Mouse (Mus musculus) mouse embryonic stem cell (cell line): ENCODE data around the gene Insc.

Experiments
- in situ Hi-C, 2 experiments: fragments of 300-500 bp; cut with MboI; formaldehyde crosslinking; loops; 1 replicate in 1 of 2; 3 replicates in 1 of 2; pipeline ENCODE4 v1.14.3; 2019 to 2020; ENCODE audit warnings: low sequenced_read_pairs in 2 of 2, low pct_unique_long_range_greater_than_20kb in 1 of 2, mixed read lengths in 1 of 2; ENCODE audit not compliant: unreplicated experiment in 1 of 2

Gene Insc

DNA sequence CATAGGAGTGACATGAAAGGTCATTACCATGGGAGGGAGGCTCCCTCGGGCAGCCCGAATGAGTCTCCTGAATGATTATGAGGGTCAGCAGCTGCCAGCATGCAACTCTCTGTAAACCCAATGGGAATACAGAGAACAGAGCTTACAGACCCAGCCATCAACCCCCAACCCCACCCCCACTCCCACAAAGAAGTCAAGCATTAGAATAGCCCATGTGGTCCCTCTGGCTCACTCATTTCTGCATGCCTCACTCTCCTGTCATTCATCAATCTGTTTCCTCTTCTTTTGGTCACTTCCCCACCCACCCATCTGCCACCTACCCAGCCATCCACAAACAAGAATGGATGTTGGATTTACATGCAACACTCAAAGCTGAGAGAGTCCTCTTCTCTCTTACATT, 10.0 kb downstream of the Insc start:
- in situ Hi-C loops, result no loop called here

DNA sequence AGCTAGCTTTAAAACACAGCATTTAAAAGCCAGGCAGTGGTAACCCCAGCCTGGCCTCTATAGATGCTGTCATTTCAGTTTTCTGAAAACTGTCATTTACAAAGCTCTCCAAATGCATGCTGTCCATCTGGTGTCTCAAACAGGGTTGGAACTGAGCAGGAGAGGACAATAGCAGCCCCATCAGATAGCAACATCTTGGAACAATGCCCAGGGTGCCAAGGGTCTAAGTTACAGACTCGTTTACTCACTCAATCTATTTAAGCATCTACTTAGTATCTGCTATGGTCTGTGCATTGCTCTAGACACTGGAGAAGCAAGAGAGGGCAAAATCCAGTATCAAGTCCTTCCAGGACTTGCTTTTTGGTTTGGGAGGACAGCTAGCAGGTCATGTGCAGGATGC, 10.7 kb downstream of the Insc start:
- in situ Hi-C loops, result no loop called here

DNA sequence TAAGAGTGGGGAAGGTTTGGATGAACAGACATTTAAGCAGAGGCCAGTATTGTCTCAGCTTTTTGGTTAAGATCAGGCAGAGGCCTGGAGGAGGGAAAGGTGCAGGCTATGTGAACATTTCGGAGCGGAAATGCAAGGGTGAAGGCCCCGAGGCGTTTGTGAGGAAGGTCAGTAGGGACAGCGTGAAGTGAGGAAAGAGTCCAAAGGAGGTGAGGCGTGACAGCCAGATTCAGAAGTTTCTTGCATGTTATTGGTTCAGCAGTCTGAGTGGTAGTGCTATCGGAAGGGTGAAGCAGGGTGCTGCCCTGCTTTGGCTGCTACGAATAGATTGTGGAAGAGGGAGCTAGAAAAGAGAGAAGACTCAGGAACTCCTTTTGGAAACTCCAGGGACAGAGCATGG, 11.1 kb downstream of the Insc start:
- in situ Hi-C loops, result no loop called here

DNA sequence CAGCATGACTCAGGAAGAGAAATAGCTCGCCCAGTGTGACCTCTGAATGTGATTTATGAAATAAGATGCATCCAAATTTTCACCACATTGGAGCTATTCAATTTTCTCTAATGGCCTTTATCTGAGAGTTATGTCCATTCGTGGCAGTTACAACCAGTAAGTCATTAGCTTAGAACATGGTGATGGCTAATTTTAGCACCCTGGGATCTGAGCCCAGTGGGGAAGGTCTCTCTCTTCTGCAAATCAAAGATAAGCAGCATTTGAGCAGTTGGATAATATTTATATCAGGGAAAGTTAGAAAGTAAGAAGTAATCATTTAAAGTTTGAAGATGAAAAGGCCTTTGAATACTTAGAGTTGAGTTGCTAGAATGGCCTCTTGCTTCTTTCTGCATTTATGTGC, 19.2 kb downstream of the Insc start:
- in situ Hi-C loops, result no loop called here

DNA sequence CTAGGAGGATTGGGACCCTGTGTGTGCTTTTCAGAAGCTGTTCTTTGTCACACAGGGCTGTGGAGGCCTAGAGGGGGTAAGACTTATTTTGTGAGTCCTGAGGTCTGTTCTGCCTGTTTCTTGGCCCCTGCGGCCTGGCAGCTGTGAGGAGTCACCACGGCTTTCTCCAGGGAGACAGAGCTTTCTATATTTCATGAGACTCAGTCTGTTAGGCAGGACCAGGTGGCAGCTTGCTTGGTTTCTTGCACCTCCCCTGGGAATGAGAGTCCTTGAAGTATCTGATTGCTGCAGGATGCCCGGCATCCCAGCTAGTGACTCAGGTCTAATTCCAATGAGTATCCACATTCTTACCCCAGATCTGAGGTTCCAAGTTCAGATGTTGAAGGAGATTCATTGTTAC, 21.8 kb downstream of the Insc start:
- in situ Hi-C loops, result no loop called here

DNA sequence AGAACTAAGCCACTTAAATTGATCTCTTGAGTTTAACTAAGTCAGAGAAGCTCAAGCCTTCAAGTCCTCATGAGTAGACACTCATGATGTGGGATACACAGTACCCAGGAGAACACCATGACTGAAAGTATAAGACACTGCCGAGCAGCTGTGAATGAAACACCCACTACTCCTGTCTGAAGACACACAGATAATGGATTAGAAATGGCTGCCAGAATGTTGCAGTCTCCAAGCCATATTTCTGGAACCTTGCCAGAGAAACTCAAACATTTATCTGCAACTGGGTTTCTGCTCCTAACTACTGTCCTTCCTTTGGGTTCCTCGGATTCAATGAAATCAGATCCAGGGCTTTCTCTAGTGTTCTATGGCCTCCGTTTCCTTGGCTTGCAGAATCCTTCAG, 23.0 kb downstream of the Insc start:
- in situ Hi-C loops, result no loop called here

DNA sequence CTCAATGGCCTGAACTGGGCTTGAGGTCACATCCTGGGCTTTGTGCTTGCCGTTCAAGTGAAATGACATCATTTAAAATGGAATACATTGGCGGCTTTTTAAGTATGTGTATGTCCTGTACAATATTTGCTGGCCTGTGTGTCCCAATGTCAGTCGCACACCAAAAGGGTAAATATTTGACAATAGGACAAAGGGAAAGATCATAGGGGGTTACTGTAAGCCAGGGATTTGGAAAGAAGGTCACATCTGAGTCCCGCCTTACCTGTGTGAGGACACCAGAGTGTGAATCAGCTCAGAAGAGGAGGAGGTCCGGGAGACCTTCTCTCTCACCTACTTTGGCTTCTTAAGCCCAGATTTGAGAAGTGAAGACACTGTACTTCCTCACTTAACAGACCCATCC, 25.0 kb downstream of the Insc start:
- in situ Hi-C loops, result no loop called here

DNA sequence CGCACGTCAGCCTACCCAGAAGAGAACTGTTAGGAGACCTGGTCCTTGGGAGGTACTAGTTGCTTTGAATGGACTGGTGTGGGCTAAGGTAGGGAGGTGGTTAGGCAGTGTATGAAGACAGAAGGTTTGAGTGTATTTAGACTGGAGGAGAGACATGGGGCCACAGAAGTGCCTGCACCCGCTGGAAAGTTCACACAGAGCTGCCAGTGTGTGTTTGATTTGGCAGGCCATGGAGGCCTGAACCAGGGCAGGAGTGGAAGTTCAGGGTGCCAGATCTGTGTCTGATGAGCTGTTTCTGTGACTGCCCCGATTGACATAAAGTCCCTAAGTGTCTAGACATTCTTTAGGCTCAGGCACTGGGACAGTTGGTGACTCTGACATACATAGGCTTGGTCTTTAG, 25.5 kb downstream of the Insc start:
- in situ Hi-C loops, result no loop called here

DNA sequence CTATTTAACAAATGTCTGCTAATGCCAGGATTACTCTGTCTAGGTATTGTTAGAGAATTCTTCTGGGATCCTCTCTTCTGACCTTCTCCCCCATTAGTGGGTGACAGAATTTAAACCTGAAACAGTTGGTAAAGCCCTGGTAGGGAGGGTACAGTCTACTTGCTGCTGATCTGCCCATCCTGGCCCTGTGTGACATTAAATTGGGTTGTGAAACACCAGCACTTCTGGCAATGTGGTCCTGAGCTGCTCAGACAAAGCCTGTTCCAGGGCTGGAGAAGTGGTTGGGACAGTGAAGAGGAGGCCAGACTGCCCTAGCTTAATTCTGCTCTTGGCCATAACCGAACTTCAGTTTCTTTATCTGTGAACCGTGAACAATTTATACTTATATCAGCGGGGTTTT, 27.1 kb downstream of the Insc start:
- in situ Hi-C loops, result no loop called here

DNA sequence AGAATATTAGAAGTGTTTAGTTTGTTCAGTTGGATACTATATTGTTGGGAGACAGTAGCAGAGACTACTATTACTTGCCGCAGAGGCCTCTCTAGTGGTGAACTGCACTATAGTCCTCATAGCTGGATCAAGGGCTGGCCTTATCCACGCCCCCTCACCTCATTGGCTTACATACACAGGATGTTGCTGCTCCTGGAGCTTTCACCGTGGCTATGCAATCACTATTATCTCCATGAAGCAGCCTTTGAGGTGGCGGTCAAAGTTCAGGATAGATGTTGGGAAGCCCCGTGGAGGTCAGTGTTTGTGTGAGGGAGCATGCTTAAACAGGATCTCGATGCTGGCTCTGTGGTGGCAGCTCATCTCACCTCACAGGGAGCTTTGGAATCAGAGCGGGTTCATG, 28.3 kb downstream of the Insc start:
- in situ Hi-C loops, result no loop called here

DNA sequence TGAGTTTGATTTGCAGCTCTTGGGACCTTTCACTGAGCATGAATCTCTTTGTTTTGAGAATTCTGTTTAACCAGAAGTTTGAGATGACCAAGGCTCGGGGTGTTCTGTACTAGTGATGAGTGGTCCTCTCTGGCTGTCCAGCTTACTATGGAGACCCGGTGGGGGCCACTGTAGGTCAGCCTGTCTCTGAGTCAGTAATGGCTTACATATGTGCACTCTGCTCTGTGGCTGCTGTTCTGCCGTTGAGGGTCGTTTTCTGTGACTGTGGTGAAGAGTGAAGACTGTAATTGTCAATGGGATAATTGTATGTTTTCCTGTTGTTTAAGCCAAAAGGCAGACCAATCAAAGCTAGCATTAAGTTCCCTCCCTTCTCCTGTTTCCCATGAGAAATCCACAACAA, 30.3 kb downstream of the Insc start:
- in situ Hi-C loops, result no loop called here

DNA sequence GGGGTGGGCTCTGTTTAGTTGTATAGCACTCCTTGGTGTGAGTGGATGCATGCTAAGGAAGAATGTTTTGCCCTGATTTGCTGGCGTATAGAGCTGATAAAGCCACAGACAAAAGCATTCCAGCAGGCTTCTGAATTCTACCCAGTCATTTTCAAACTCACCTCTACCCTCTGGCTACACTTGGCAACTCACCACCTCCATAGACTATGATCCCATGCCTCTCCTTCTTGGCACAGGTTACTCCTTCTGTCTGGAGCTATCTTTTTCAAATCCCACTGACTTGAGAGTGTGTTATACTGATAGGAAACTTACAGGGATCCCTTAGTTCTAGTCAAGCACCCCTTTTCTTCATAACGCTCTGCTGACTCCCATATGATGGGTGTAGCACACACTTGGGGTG, 32.4 kb downstream of the Insc start:
- in situ Hi-C loops, result no loop called here

DNA sequence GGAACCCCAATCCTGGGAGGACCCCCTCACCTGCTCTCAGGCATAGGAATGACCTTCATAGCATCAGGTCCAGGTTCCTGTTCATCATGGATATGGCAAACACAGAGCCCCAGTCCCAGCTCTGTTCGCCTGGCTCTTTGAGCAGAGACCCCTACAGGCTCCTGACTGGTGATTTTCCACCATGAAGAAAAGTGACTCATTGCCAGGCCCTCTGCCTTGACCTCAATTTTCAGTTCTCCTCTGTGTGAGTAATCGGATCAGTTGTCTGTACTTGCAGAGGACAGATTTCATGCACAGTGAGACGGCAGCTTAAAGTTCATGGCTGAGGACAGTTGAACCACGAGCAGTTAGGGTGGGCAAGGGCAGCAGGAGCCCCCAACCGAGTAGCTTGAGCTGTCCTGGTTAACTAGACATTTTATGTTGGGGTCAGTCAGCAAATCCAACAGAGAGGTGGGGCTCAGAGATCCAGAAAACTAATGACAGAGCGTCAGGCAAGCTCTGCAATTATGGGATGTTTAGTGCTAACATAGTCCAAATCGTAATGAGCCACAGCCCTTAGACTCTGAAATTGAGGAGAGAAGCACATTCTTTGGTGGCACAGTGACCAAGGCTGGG, 34.8 kb downstream of the Insc start:
- in situ Hi-C loops, result no loop called here

DNA sequence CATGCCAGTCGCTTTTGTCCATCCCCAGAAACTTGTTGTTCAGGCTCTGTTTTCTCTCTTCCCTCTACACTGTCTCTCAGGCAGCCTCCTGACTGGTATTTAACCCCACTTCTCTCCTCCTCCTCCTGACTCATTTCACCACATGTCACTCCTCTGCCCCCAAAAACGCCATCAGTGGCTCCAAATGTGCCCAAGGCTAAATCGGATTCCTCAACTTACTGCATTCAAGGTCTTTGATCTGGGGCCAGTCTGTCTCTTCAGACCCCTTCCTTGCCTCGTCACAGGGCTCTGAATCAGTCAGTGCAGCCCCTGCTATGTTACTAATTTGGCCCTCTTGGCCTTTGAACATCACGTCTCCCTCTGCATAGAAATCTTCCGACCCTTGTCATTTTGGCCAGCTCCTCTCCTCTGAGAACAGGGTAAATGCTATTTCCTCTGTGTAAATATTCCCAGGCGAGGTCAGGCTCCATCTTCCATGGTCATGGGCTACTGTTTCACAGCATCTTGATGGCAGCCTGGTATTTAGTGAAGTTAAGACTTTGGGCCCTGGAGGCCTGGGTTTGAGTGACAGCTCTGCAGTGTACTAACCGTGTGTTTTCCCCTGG, 35.7 kb downstream of the Insc start:
- in situ Hi-C loops, result no loop called here

DNA sequence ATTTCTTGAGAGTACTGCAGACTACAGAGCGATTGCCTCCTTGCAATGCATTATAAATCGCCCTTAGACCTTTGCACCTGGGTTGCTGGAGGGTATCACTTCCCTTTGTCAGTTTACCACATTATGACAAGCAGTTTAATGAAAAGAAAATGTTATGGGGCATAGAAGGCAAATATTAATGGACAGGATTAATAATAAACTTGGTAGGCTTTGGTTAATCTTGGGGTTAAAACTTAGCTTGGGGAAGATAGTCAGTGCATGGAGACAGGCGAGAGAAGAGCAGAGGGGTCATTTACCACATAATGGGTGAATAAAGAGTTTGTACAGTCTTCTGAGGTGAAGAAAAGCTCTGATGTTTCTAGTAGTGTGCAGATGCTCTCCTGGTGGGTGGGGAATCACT, 39.8 kb downstream of the Insc start:
- in situ Hi-C loops, result no loop called here

DNA sequence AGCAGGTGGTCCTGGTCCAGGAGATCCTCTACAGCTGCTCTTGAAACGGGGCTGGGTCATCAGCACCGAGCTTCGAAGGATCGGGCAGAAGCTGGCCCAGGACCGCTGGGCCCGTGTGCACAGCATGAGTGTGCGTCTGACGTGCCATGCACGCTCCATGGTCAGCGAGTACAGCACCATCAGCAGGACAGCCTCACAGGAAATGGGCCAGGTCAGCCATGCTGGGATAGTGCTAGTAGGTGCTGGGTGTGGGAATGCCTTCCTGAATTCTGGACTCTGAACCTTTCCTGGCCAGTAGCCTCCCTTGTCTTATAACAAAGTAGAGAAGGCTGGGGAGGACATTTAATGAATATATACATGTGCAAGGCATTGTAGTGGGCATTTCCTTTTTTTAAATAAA, 47.6 kb downstream of the Insc start:
- in situ Hi-C loops, result no loop called here

DNA sequence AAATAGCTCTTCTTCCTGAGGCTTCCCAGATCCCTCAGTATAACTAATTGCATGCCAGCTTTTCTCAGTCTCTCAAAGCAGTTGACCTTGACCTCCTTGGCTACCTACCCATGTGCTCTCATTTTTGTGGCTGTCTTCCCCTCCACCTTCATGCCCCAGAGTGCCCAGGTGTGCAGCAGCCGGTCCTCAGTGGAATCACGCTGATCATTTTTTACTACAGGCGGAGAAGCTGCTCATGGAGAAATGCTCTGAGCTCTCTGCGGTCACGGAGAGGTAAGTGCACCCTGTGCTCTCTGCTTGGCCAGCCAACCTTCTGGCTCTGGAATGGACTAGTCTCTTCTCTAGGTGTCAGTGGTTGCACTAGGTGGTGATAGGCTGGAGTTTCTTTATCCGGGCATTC, 48.5 kb downstream of the Insc start:
- in situ Hi-C loops, result no loop called here

DNA sequence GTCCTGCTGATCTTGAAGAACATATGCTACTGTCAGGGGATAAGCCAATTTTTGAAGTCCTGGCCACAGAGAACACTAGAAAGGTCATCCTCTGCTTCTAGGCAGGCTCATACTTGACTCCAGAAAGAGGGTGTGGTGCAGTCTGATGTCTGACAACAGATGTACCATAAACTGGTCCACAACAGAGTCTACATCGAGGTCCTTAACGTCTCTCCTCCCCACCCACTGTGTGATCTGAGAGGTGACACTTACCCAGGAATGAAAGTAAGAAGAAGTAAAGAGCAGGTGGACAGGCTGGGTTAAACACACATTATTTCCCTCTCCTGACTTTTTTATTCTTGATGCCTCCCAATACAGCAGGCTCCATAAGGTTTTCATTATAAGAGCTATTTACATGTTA, 50.9 kb downstream of the Insc start:
- in situ Hi-C loops, result no loop called here

DNA sequence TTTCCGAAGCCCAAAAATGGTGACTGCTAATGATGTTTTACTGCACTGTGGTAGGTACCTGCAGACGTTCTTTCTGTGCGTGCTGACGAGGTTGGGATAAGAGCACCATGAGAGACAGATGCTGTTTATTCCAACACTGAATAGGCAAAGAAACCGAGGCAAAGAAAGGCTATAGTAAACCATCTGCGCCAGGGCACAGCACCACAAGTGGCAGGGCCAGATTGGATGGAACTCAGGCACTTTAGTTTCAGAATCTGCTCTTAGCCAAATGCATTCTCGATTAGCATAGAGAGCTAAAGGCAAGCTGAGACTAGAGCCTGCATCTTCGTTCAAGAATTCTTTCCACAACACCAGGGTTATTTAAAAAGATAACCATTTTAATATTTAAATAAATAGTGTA, 59.1 kb downstream of the Insc start:
- in situ Hi-C loops, result loop anchor here in 1 of 2 experiments (25.0 kb wide), 1 partner anchor 215 kb away; no protein-coding TSS in a partner anchor

DNA sequence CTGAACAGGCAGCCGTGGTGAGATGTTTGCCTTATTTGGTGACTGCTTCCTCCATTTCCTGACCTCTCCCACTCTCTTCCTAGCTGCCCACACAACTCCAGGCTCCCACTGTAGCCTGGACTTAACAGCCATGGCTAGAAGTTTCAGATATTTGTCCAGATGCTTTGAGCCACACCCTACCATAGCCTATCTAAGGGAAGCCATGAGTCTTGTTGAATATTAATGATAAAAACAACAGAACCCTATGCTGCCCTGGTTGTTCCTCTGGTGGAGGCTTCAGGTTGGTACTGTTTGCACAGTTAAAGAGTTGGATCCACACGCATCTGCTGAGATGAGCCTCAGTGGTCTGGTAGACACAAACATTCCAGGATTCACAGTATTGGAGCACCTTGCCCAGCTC, 61.8 kb downstream of the Insc start:
- in situ Hi-C loops, result loop anchor here in 1 of 2 experiments (25.0 kb wide), 1 partner anchor 218 kb away; no protein-coding TSS in a partner anchor

DNA sequence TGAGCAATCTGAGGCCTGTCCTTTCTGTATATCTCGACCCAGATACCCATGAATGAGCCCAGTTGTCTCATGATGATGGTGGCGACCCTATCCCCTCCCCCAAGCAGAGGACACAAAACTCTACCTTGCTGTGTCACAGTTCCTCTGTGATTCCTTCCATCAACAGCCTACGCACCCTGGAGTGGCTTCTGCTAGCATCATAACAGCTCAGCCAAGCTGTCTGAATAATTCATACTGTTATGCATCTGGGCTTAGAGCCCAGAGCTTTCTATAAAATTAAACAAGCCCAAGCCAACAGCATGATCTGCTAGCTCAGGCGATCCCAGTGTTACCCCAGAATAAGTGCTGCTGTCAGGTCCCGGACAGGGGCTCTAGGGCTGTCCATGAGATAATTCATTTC, 63.8 kb downstream of the Insc start:
- in situ Hi-C loops, result loop anchor here in 1 of 2 experiments (25.0 kb wide), 1 partner anchor 220 kb away; no protein-coding TSS in a partner anchor
